21 mouse cellular contexts compared by ENCODE assay signal in genomic region chr2:11918070-11918469, GRCm38 (mm10).
"Had no signal": no experiment of that assay in that cellular context is flagged by ENCODE, and none has a peak within 500 bp of the region (broad histone marks: within the 10 kb centered on the region; RNA-seq: fewer than 3 reads in every experiment).

No protein-coding gene starts in this region.

- H3K27me3 ChIP-seq: megakaryocyte, embryonic 14.5 days; midbrain, embryonic 13.5 days; neural tube, embryonic 13.5 days; neural tube, embryonic 15.5 days had no signal

- DNase-seq: lung, adult 18-20 months; lung, embryonic 14.5 days; lung, postnatal 10 days; lung, postnatal 36 days; retina, postnatal 1 day; right cerebral cortex, adult 18-20 months; right cerebral cortex, postnatal 25 days; right cerebral cortex, postnatal 4 days; spleen, adult 18-20 months; thymus, adult 2 months; thymus, postnatal 25 days; thymus, postnatal 4 days had no signal

- H3K9ac ChIP-seq: liver, embryonic 14.5 days; lung, embryonic 14.5 days; midbrain, embryonic 13.5 days; neural tube, embryonic 13.5 days; neural tube, embryonic 15.5 days had no signal

- H3K4me2 ChIP-seq: lung, embryonic 14.5 days; midbrain, embryonic 11.5 days; midbrain, embryonic 13.5 days; neural tube, embryonic 13.5 days; neural tube, embryonic 15.5 days had no signal

- H3K27ac ChIP-seq: liver, embryonic 14.5 days; macrophage; midbrain, embryonic 13.5 days; neural tube, embryonic 13.5 days; neural tube, embryonic 15.5 days had no signal

- H3K4me3 ChIP-seq: megakaryocyte, embryonic 14.5 days; midbrain, embryonic 13.5 days; myocyte; neural tube, embryonic 13.5 days; neural tube, embryonic 15.5 days had no signal

- H3K9me3 ChIP-seq: megakaryocyte, embryonic 14.5 days; midbrain, embryonic 13.5 days; neural tube, embryonic 13.5 days; neural tube, embryonic 15.5 days had no signal

- H3K36me3 ChIP-seq: midbrain, embryonic 13.5 days; neural tube, embryonic 13.5 days; neural tube, embryonic 15.5 days had no signal

- H3K4me1 ChIP-seq: midbrain, embryonic 13.5 days; neural tube, embryonic 13.5 days; neural tube, embryonic 15.5 days had no signal

- ATAC-seq: midbrain, embryonic 13.5 days; midbrain, embryonic 16.5 days had no signal
